Mouse (Mus musculus): ENCODE measurements at regions not wholly inside any gene's neighbourhood (a gene's known extent, or its start where the extent isn't known, plus 50 kb on each side); places are given as distances from the start of the nearest gene placed in this dataset.
A peak's percentile ranks its signal among the peaks of the same experiment; 100 is the strongest.
"Not testable (repeated sequence)": the region's sequence is repeated elsewhere in the genome, so short reads cannot be mapped to it uniquely, and the experiment has no call there.

DNA sequence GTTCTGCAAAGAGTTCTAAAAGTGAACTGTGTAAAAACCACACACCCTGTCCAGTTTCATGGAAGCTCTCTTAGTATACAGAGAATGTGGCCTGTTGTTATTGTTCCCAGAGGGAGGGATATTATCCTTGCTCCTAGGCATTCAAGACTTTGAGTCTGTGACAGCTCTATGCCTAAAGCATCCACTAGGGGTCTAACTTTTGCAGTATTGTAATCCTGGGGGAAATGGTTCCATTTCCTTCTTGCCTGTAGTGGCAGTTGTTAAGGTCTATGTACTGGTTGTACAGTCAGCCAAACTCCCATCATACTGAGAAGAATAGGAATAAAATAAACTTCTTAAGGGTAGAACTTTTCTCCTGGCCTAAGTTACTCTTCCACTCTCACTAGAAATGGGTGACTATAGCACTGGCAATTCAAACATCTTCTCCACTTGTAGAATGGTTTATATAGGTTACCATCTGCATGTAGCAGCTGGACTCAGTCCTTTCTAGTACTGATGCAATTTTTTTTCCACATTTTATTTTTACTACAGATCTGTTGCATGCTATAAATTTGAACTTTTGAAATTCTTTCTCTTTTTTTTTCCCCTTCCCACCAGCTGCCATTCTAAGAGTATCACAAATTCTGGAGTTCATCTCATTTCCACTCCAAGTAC is 51.4 kb upstream of the Dpt start:
- no peak for DNase-seq

GRCm38 (mm10) chr1:164744499-164744898 is 51.9 kb upstream of the Dpt start:
- no peak for DNase-seq

DNA sequence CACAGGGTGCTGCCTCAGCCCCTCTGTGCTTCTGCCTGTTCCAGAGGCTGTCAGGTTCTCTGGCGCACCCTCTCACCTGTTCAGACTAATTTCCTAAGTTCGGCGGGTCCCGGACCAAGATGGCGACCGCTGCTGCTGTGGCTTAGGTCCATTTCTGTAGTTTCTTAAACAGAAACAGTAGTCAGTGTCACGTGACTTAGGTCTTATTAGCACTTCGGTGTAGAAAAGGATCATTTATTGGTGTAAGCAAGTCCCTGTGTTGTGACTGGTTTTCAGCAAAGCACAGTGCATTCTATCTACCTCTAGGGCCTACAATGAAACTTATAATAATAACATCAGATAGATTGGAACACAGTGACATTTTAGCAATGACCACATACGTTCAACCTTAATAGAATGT is 53.5 kb upstream of the Dpt start:
- DNase-seq = not testable (repeated sequence)

DNA sequence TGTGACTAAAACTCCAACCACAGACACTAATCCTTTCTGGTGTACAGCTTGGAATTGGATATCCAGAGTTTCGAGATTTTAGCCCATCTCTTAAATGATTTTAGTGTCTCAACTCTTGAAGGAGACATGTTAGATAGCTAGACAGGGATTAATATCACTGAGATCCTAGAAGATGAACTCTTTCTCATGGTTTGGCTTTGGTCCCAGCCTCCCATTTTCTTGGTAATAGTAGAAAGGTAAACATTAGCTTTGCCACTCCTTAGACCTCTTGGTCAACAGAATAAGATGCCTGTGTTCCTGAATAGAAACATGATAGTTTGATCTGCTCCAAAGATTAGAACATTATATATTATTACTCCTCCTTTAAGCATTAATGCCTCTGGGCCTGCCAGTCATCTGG is 60.8 kb upstream of the Dpt start:
- DNase-seq = no peak

GRCm38 (mm10) chr1:164733741-164734140 is 62.7 kb upstream of the Dpt start:
- DNase-seq = no peak

- no peak for DNase-seq
Measured at GRCm38 (mm10) chr1:164722054-164722453, 74.4 kb upstream of the Dpt start.

GRCm38 (mm10) chr1:164714905-164715304 is 81.5 kb upstream of the Dpt start:
- no peak for DNase-seq

- no peak for DNase-seq
Measured at GRCm38 (mm10) chr1:164713798-164714551, 82.5 kb upstream of the Dpt start.

- DNase-seq = no peak
Measured at GRCm38 (mm10) chr1:164712514-164712913, 83.9 kb upstream of the Dpt start.

DNA sequence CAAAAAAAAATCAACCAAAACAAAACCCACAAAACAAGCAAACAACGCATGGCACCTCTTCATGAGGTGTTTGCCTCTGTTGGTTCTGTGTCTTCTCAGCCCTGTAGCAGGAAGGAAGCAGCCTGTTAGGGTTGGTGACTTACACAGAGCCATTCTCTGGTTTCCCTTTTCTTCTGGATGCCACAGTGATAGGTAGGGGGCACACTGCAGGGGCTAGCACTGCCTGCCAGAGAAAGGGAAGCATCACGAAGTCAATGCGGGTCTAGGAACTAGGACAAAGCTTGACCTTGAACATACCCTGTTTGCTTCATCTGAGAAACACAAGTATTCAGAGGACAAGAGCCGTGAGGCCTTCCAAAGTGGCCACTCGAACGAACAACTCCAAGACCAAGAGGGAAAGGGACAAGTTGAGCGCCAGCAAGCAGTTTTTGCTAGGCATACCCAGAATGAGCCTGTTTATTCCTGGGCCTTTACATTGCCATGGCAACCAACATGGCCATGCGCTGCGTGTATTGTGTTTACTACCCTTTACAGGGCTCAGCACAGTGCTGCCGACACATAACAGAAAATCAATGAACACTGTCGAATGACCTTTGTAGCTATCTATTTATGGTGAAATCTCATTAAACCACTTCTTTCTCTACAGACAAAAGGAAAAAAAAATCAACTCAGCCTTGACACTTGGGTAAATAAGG is 91.9 kb upstream of the Dpt start:
- no peak for DNase-seq

DNA sequence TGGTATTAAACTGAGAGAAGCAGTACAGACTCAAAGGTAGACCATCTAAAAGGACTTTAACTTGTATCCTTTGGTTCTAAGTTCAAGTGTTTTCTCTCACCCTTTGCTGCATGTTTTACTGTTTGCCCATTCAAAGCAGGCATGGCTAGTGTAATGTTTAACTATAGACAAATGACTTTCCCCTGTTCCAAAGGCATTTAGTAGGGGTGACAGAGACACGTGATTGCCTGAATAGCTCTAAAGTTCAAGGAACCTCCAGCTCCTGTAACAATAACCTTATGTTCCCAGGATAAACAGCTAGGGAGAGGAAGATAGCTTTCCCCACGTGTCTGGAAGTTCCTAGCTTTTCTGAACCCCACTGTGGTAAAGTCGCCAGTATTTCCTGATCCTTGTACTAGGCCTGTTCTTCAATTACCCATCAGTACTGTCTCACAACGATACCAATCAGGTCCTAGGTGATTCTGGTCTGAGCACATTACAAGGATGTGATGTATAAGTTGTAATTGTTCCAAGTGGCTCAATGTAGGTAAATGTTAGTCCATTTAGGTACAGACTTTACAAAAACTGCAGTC is 92.8 kb upstream of the Dpt start:
- DNase-seq = no peak

- no peak for DNase-seq
Measured at GRCm38 (mm10) chr1:164690055-164690454, 106.4 kb upstream of the Dpt start.

GRCm38 (mm10) chr1:164689311-164689710 is 107.1 kb upstream of the Dpt start:
- no peak for DNase-seq

GRCm38 (mm10) chr1:164684437-164684836 is 112.0 kb upstream of the Dpt start:
- DNase-seq = no peak

- DNase-seq = no peak
Measured at GRCm38 (mm10) chr1:164683788-164684187, 112.7 kb upstream of the Dpt start.

- DNase-seq = no peak
Measured at GRCm38 (mm10) chr1:164682867-164683599, 113.4 kb upstream of the Dpt start.

DNA sequence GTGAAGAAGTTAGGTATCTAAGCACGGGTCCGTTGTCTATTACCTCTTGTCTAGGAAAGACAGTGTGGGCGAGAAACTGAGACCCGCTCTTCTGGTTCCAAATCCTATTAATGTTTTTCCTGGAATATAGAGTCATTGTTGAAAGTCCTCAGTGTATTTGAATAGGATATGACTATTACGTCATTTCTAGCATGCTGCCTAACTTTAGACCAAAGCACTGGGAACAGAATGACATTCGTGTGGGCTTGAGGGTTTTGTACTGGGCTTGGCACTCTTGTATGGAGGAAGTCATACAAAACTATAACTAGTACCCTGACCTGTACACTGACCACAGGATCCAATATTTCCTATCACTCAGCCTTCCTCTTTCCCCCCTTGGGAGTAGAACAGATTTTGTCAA is 114.0 kb upstream of the Dpt start:
- DNase-seq = no peak

DNA sequence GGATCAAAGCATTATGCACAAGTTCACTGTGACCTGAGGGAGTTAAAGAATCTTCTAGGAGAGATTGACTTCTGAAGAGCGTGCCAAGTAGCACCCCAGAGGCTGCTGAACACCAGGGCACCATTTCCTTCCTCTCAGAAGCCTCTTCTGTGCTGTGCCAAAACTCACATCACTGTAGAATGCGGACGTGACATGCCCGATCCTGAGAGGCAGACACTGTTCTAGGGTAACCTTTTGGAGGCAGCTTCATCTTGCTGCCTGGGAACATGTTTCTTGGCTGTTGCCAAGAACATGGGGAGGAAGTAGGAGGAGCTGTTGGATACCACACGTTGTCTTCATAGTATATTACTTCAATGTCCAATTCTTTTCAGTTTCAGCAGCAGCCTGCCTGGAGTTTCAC is 114.9 kb upstream of the Dpt start:
- DNase-seq = peak; percentile 39

GRCm38 (mm10) chr1:164678303-164678702 is 118.1 kb upstream of the Dpt start:
- no peak for DNase-seq

DNA sequence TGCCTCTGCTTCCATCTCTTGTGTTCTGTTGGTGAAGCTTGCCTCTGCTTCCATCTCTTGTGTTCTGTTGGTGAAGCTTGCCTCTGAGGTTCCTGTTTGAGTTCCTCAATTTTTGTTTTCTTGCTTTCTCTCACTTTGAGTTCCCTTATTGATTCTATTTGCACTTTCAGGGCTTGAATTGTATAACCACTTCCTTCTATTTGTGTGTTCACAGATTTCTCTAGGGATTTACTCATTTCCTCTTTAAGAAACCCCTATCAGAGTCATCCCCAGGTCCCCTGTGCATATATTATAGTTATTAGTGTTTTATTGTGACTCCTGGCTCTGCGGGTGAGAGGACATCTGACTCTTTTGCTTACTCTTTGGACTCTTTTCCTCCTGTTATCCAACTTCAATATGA is 144.2 kb upstream of the Dpt start:
- DNase-seq = no peak

DNA sequence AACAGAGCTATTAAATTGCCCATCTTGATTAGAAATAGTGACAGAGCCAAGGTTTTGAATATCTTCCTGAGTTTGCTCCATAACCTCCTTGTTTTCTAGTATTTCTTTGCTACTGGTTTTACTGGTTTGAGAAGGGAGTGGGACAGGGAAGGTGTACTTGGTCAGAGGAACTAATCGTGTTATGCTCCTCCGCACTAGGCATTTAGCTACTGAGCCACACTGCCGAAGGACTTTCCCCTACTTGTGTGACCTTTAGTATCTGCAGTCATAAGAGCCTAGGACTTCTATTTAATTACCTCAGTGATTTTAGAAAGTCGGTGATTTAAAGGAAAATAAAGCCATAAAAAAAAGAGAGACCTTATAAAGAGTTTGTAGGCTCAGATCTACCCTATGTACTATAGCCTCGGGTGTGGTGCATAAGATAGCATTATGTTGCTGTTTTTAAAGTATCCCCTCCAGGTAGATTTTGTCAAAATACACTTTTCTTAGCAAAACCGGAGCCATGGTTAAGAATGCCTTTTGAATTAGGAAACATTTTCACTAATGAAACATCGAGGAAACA is 158.5 kb upstream of the Dpt start:
- no peak for DNase-seq

- peak; percentile 23 for DNase-seq
Measured at GRCm38 (mm10) chr1:164631679-164632078, 164.8 kb upstream of the Dpt start.
